Comparison of ENCODE assay signal across 8 mouse cellular contexts in genomic region chr2:160741580-160741979, GRCm38 (mm10). TPM values are rescaled to one million over a fixed set of nuclear protein-coding genes. Genes with fewer than 3 reads are reported as not detected.
A peak's percentile ranks its signal among the peaks of the same experiment; 100 is the strongest.
DNase-seq lines count a peak whose midpoint lies in the region; ATAC-seq and TF ChIP-seq lines count a peak whose summit lies in the region.

No protein-coding gene starts in this region.

- no peak for ATAC-seq in heart, embryonic 11.5 days (replicated peaks; ENCODE audit: insufficient number of reproducible peaks, low FRiP score, low TSS enrichment)
- peak; percentile 26; the same call in 1 of the 2 replicates for ATAC-seq in lung, embryonic 16.5 days (ENCODE audit: low read depth)
- no peak for ATAC-seq in forebrain, embryonic 13.5 days

- no peak for TF ChIP-seq POLR2A in lung, adult 2 months (IDR thresholded peaks at IDR 0.05; ENCODE audit: borderline replicate concordance, extremely low read depth, low read depth, low read length)

- H3K27ac ChIP-seq in heart, embryonic 11.5 days (ENCODE audit: low read depth, low read length) = 0 out of 2 replicates have a peak overlapping the region, but pooled peaks have one; percentile 5
- peak overlapping the region; percentile 85 for H3K27ac ChIP-seq in lung, embryonic 16.5 days (ENCODE audit: low read length)
- H3K27ac ChIP-seq in forebrain, embryonic 13.5 days = peak overlapping the region; percentile 83

- intact Hi-C loops in heart, postnatal 25 days (cut with DNase I) = no loop called here

- H3K36me3 ChIP-seq in heart, embryonic 11.5 days (ENCODE audit: control insufficient read depth, insufficient read depth, low read length) = peaks cover 5% of the 10 kb centered on the region; the same call in 1 of the 2 replicates
- H3K36me3 ChIP-seq in lung, embryonic 16.5 days (ENCODE audit: control insufficient read depth, insufficient read depth, low read length) = 0 out of 2 replicates have a peak, but pooled peaks cover under 1% of the 10 kb centered on the region
- peaks cover 41% of the 10 kb centered on the region for H3K36me3 ChIP-seq in forebrain, embryonic 13.5 days (ENCODE audit: poor library complexity, severe bottlenecking)

- TF ChIP-seq CTCF in lung, adult 2 months (IDR thresholded peaks at IDR 0.05; ENCODE audit: insufficient read depth, low read length) = no peak

- no peak for DNase-seq in heart, postnatal 25 days (ENCODE audit: low spot score)
- DNase-seq in lung, adult 2 months = no peak
- DNase-seq in lung, postnatal 10 days = peak; percentile 45
- no peak for DNase-seq in adrenal gland, postnatal 25 days
- DNase-seq in T-cell, adult 2 months (ENCODE audit: low spot score) = no peak

- H3K27me3 ChIP-seq in heart, embryonic 11.5 days (ENCODE audit: control insufficient read depth, insufficient read depth, low read length) = no peaks in the 10 kb centered on the region
- H3K27me3 ChIP-seq in lung, embryonic 16.5 days (ENCODE audit: control insufficient read depth, insufficient read depth, low read depth, low read length) = no peaks in the 10 kb centered on the region
- no peaks in the 10 kb centered on the region for H3K27me3 ChIP-seq in forebrain, embryonic 13.5 days

- H3K9ac ChIP-seq in heart, embryonic 11.5 days (ENCODE audit: low read depth, low read length) = no peak overlapping the region
- no peak overlapping the region for H3K9ac ChIP-seq in lung, embryonic 16.5 days (ENCODE audit: low read length)
- no peak overlapping the region for H3K9ac ChIP-seq in forebrain, embryonic 13.5 days

- 62% methylated on average over 3 of the region's 3 CpGs for WGBS in heart, embryonic 11.5 days (ENCODE audit: insufficient replicate concordance)
- WGBS in lung, embryonic 16.5 days = 44% methylated on average over 3 of the region's 3 CpGs
- WGBS in lung, adult 2 months = 29% methylated on average over 3 of the region's 3 CpGs
- whole genome bisulfite sequencing in forebrain, embryonic 13.5 days = 89% methylated on average over 3 of the region's 3 CpGs

- no peaks in the 10 kb centered on the region for H3K9me3 ChIP-seq in heart, embryonic 11.5 days (replicated peaks; ENCODE audit: control insufficient read depth, low read length)
- H3K9me3 ChIP-seq in lung, embryonic 16.5 days (ENCODE audit: control insufficient read depth, low read length) = no peaks in the 10 kb centered on the region
- no peaks in the 10 kb centered on the region for H3K9me3 ChIP-seq in forebrain, embryonic 13.5 days (replicated peaks)

- no peak overlapping the region for H3K4me2 ChIP-seq in heart, embryonic 11.5 days
- no peak overlapping the region for H3K4me2 ChIP-seq in lung, embryonic 16.5 days (ENCODE audit: low read depth, low read length)
- H3K4me2 ChIP-seq in forebrain, embryonic 13.5 days = no peak overlapping the region

- peaks cover 80% of the 10 kb centered on the region for H3K4me1 ChIP-seq in heart, embryonic 11.5 days (ENCODE audit: control insufficient read depth, insufficient read depth, low read length)
- H3K4me1 ChIP-seq in lung, embryonic 16.5 days (replicated peaks; ENCODE audit: control insufficient read depth, insufficient read depth, low read length) = peaks cover 69% of the 10 kb centered on the region
- H3K4me1 ChIP-seq in lung, adult 2 months (ENCODE audit: control insufficient read depth, insufficient read depth, low read length) = peaks cover 69% of the 10 kb centered on the region
- peaks cover 51% of the 10 kb centered on the region for H3K4me1 ChIP-seq in forebrain, embryonic 13.5 days

- H3K4me3 ChIP-seq in heart, embryonic 11.5 days (ENCODE audit: low read depth, low read length) = no peak overlapping the region
- H3K4me3 ChIP-seq in lung, embryonic 16.5 days (ENCODE audit: low read length) = no peak overlapping the region
- no peak overlapping the region for H3K4me3 ChIP-seq in lung, adult 2 months (replicated peaks; ENCODE audit: extremely low read depth, low read depth, low read length)
- no peak overlapping the region for H3K4me3 ChIP-seq in forebrain, embryonic 13.5 days

RNA-seq across cellular contexts. Expression of gene Plcg1, which starts 10.5 kb away (rescaled TPM):
- polyA plus RNA-seq in heart, embryonic 11.5 days (2014; fragmentation: Nextera tagmentation; extraction: Ambion mirVana) = 31.0 and 33.9 TPM in 2 replicates
- 10 to 100 TPM; 59.7 to 63.1 TPM for total RNA-seq in heart, postnatal 25 days (2021)
- 46.0 and 49.6 TPM in 2 replicates for polyA plus RNA-seq in lung, embryonic 16.5 days (2015; fragmentation: Nextera tagmentation; extraction: Ambion mirVana)
- polyA plus RNA-seq in lung, adult 2 months (2012; rRNA removed) = 127 and 135 TPM in 2 replicates
- 66.8 and 70.1 TPM in 2 replicates for polyA plus RNA-seq in forebrain, embryonic 13.5 days (2015; fragmentation: Nextera tagmentation; extraction: Ambion mirVana)
- 63.3 and 90.9 TPM in 2 replicates for total RNA-seq in adrenal gland, postnatal 25 days (2021)

Comparison
In these comparisons a context has a peak if more than half of its experiments do, and no peak if none do; other contexts are left out.
1. H3K27ac ChIP-seq: peak in every context shown above with its lines; median percentile 85 in lung, embryonic 16.5 days; 83 in forebrain, embryonic 13.5 days; 5 in heart, embryonic 11.5 days.